Mouse (Mus musculus) spleen, adult 2 months (tissue): ENCODE data around the gene Appl1. TPM values are rescaled to one million over a fixed set of nuclear protein-coding genes. Genes with fewer than 3 reads are reported as not detected.
"Not testable (repeated sequence)": the region's sequence is repeated elsewhere in the genome, so short reads cannot be mapped to it uniquely, and the experiment has no call there.

Experiments used
- DNase-seq, 2 experiments: peaks; one replicate each; pipeline versions ENCODE4 v3.0.0 to v3.0.0-alpha.2; 2012 to 2021; ENCODE audit warnings: low spot score in 2 of 2, low read depth in 1 of 2
- H3K27ac ChIP-seq: fragments of 200-500 bp; 2 replicates; pipeline ENCODE4 v1.5.1; 2012; ENCODE audit warnings: low read length, inconsistent platforms; ENCODE audit not compliant: insufficient read depth
- H3K27me3 ChIP-seq: fragments of 200-500 bp; 2 replicates; pipeline ENCODE4 v1.6.1; 2012; ENCODE audit warnings: mild to moderate bottlenecking, moderate library complexity, low read length, inconsistent platforms; ENCODE audit not compliant: control insufficient read depth, insufficient read depth
- H3K36me3 ChIP-seq: fragments of 200-500 bp; 2 replicates; pipeline ENCODE4 v1.6.1; 2012; ENCODE audit warnings: mild to moderate bottlenecking, low read length, inconsistent platforms; ENCODE audit not compliant: control insufficient read depth, insufficient read depth
- H3K4me1 ChIP-seq: fragments of 200-500 bp; 2 replicates; pipeline ENCODE4 v1.6.1; 2011; ENCODE audit warnings: inconsistent platforms; ENCODE audit not compliant: control insufficient read depth, insufficient read depth, insufficient read length
- H3K4me3 ChIP-seq: fragments of 200-500 bp; 2 replicates; pipeline ENCODE4 v1.5.1; 2011; ENCODE audit warnings: mild to moderate bottlenecking, inconsistent platforms; ENCODE audit not compliant: insufficient read depth, insufficient read length; ENCODE audit errors: extremely low read depth
- CTCF ChIP-seq: fragments of 200-500 bp; IDR thresholded peaks from 2 replicates; pipeline ENCODE4 v1.5.1; 2011; ENCODE audit warnings: mild to moderate bottlenecking, inconsistent platforms; ENCODE audit not compliant: insufficient read depth, insufficient read length, insufficient replicate concordance; ENCODE audit errors: extremely low read depth
- POLR2A ChIP-seq: fragments of 200-500 bp; IDR thresholded peaks from 2 replicates; pipeline ENCODE4 v1.6.1; 2011; ENCODE audit warnings: low read depth, low read length, inconsistent platforms
- WGBS: fragments of 180-500 bp; shearing (Covaris S2); methylation state at CpG from one replicate; pipeline ENCODE4 v1.1.7; 2018; 5-methylcytosine and 5-hydroxymethylcytosine counted together
- polyA plus RNA-seq: library from polyadenylated mRNA; depleted of rRNA; stranded (reverse); fragments of >200 nt; gene quantifications from 2 replicates; pipeline ENCODE4 v1.2.3, GENCODE M21; 2012

Appl1 gene
- polyA plus RNA-seq, 1 experiment, result 2.5 TPM

DNA sequence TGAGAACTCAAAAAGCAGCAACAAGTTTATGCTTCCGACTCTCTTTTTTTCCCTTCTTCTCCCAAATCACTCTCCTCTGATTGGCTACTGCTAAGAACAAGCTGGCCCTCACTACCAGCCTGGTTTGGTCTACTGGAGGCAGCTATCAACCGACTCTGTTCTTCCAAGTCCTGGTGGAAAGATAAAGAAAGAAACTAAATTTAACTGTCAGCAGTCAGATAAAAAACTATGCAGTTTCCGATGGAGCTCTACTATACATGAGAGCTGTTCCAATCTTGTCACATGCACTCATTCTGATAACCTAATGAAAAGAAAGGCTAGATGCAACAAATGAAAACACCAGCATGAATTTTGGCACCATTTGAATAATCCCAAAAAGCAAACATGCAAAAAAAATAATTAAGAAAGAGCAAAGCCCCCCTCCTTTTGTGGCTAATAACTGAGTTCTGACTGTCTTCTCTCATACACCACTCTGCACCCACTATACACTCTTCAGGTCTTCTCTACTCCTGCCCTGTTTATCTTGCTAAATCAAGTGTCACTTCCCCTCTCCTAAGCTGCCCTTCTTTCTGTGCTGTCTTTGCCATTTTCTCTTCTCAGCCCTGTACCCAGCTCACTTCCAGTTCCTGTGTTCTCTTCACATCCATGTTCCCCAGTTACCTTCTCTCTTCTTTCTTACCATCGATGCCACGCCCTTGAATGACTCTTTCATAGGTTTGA lies 47.2 kb downstream of the Appl1 start:
- no peak for DNase-seq
- no peaks in the 10 kb centered on the region for H3K27me3 ChIP-seq
- TF ChIP-seq CTCF (no peak), POLR2A (no peak)
- no peaks in the 10 kb centered on the region for H3K4me1 ChIP-seq
- H3K4me3 ChIP-seq, result no peak overlapping the region
- 90% methylated on average over 5 of the region's 5 CpGs for WGBS
- no peak overlapping the region for H3K27ac ChIP-seq
- peaks cover 24% of the 10 kb centered on the region for H3K36me3 ChIP-seq

DNA sequence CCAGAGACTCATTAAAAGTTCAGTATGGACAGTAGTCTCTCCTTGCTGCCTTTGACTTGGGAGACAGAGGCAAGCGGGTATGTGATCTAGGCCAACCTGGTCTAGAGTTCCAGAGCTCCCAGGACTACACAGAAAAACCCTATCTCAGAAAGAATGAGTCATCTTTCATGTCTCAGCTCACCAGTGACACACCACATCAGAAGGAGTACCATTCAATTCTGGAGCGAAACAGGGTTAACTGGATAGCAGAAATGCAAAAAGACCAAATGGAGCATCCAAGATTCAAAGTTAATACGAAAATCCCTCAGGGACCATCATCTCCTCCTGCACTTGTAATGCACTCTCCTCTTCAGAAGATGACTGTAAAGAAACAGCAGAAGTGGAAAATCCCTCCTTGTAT lies 51.7 kb downstream of the Appl1 start:
- DNase-seq, result no peak
- Histone ChIP-seq H3K27me3 (no peaks in the 10 kb centered on the region), H3K4me1 (no peaks in the 10 kb centered on the region), H3K27ac (no peak overlapping the region), H3K4me3 (no peak overlapping the region), H3K36me3 (peaks cover 15% of the 10 kb centered on the region)
- WGBS, result 88% methylated on average over 3 of the region's 3 CpGs
- TF ChIP-seq CTCF (no peak), POLR2A (no peak)

DNA sequence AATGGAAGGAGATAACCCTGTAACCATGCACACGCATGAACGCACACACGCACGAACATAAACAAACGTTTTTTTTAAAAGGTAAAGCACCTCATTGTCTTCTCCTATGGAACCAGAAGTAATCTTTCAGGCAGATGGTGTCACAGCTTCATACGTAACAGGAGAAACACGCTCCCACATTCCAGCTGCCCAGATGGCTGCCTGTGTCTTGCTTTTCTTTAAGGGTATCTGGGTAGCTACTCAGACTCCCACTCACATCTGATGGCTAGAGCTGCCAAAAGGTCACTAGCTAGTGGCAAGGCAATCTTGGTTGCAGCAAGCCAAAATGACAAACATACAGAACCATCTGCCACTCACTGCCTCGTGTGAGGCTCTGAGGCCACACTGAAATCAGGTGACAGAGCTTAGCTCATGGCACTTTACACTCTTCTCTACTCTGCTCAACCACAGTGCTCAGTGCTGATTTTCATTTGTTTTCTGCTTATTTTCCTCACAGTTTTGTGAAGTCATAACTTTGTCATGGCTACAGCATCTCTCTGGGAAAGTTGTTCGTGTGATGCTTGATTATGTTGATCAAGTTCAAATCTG lies 57.3 kb downstream of the Appl1 start:
- no peak overlapping the region for H3K4me3 ChIP-seq
- H3K4me1 ChIP-seq, result no peaks in the 10 kb centered on the region
- no peaks in the 10 kb centered on the region for H3K27me3 ChIP-seq
- no peak overlapping the region for H3K27ac ChIP-seq
- WGBS, result 90% methylated on average over 9 of the region's 9 CpGs
- H3K36me3 ChIP-seq, result no peaks in the 10 kb centered on the region; the same call in 1 of the 2 replicates
- no peak for DNase-seq
- no peak for TF ChIP-seq CTCF
- TF ChIP-seq POLR2A, result no peak

DNA sequence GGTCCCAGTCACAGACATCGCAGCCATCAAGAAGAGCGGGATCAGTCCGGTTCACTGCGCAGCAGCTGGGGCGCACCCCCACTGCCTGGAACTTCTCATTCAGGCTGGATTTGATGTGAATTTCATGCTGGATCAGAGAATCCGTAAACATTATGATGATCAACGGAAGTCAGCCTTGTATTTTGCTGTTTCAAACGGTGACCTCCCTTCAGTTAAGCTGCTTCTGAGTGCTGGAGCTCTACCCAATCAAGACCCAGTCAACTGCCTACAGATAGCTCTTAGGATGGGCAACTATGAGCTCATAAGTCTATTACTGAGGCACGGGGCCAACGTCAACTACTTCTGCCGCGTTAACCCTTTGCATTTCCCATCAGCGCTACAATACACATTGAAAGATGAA lies 59.2 kb downstream of the Appl1 start:
- TF ChIP-seq POLR2A (no peak), CTCF (no peak)
- WGBS, result 93% methylated on average over 13 of the region's 13 CpGs
- Histone ChIP-seq H3K4me3 (no peak overlapping the region), H3K27me3 (no peaks in the 10 kb centered on the region), H3K4me1 (no peaks in the 10 kb centered on the region), H3K36me3 (no peaks in the 10 kb centered on the region; the same call in 1 of the 2 replicates), H3K27ac (no peak overlapping the region)
- no peak for DNase-seq

DNA sequence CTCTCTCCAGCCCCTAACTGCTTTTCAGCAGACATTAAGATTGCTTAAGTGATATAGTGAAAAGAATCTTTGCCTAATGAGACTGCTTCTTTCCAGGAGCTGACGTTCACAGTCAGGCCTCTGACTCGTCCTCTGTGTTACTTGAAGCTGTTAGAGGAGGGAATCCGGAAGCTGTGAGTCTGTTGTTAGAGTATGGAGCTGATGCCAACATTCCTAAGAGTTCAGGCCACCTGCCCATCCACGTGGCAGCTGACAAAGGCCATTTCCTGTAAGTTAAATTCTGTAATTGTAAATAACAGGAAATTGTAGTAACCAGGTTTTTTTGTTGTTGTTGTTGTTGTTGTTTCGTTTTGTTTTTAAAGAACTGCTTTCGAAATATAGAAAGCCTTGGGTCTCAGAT lies 59.8 kb downstream of the Appl1 start:
- no peak overlapping the region for H3K4me3 ChIP-seq
- no peaks in the 10 kb centered on the region for H3K27me3 ChIP-seq
- TF ChIP-seq CTCF (no peak), POLR2A (no peak)
- no peaks in the 10 kb centered on the region; the same call in 1 of the 2 replicates for H3K36me3 ChIP-seq
- 75% methylated on average over 6 of the region's 6 CpGs for WGBS
- H3K4me1 ChIP-seq, result no peaks in the 10 kb centered on the region
- H3K27ac ChIP-seq, result no peak overlapping the region
- no peak for DNase-seq

DNA sequence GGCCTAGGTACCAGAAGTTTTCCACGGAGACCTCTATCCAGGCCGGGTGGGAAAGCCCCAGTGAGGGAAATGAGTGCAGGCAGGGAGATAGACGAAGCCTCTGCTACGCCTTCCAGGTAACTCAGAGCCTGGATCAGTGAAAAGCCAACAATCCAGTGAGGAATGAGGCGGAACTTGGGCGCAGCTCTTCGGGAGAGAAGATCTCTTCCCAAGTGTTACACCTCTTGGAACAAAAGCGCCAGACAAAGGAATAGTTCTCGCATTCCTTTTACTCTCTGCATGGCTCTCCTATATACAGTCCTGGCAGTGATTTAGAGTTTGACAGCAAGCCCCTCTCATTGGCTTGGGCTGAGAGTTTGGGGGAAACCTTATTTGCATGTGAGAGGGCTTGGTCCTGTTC lies 60.6 kb downstream of the Appl1 start:
- H3K27me3 ChIP-seq, H3K4me1 ChIP-seq, H3K27ac ChIP-seq, H3K36me3 ChIP-seq, DNase-seq, H3K4me3 ChIP-seq: not testable (repeated sequence)
- WGBS, result 87% methylated on average over 9 of the region's 9 CpGs

DNA sequence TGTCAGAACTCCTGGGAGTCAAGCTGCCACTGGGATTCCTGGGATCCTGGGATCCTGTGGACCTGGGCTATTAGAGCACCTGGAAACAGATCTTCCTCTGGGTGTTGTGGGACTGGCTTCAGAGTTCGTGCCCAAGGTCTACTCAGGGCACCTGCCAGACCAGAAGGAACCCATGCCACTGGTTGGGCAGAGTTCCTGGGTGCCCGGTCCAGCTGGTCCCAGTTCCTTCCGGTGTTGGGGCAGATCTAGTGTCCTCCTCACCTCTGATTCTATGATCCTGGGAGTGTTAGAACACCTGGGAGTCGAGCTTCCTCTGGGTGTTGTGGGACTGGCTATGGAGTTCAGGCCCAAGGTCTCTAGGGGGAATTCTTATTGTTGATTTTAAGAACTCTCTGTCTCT lies 63.6 kb downstream of the Appl1 start:
- 88% methylated on average over 4 of the region's 4 CpGs for WGBS
- no peak for DNase-seq
- H3K4me1 ChIP-seq, result no peaks in the 10 kb centered on the region
- no peaks in the 10 kb centered on the region for H3K27me3 ChIP-seq
- H3K36me3 ChIP-seq, result no peaks in the 10 kb centered on the region
- no peak overlapping the region for H3K27ac ChIP-seq
- no peak overlapping the region for H3K4me3 ChIP-seq
- TF ChIP-seq POLR2A (no peak), CTCF (no peak)

- no peak overlapping the region for H3K27ac ChIP-seq
- DNase-seq, result no peak
- H3K36me3 ChIP-seq, result no peaks in the 10 kb centered on the region
- H3K4me1 ChIP-seq, result no peaks in the 10 kb centered on the region
- TF ChIP-seq POLR2A, result no peak
- TF ChIP-seq CTCF, result no peak
- H3K4me3 ChIP-seq, result no peak overlapping the region
- WGBS, result 89% methylated on average over 12 of the region's 12 CpGs
- no peaks in the 10 kb centered on the region for H3K27me3 ChIP-seq
Observed at GRCm38 (mm10) chr14:26900893-26901292, 70.1 kb downstream of the Appl1 start.
